Mouse (Mus musculus): ENCODE measurements around the gene Aph1c. TPM values are rescaled to one million over a fixed set of nuclear protein-coding genes. Genes with fewer than 3 reads are reported as not detected.

Aph1c gene
- polyA plus RNA-seq (2015; fragmentation: Nextera tagmentation; extraction: Ambion mirVana), result 4.0 and 5.2 TPM in 2 replicates

DNA sequence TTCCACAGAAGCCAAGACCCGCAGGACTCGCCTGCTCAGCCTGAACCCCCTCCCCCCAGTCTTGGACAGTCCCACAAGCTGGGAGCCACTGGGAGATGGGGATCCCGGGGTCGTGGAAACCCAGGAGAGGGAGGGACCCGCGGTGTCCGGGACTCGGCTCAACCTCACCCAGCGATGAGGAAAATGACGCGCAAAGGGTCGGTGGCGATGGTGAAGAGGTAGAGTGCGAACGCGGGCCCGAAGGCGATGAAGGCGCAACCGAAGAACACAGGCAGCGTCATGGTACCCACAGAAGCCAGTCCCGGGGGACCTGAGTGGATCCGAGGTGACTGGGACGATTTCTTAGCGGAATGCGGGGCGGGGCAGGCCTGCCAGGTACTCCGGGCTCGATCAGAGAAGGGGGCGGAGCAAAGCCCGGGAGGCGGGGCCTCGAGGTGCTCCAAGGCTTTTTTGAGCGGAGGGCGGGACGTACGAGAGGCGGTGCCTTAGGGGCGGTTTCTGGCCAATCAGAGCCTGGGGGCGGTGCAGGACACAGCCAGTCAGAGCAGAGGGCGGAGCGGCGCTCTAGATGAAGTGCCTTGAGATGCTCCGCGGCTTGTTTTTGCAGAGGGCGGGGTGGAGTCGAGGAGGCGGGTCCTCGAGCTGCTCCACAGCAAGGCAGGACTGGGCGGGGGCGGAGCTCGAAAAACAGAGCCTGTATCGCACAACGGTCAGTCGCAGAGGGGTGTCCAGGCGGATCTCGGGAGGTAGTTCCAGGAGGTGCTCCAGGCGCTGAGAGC, at the start of gene Aph1c:
Gene Aph1c, minus strand, starts transcription at position 409 of the 779 bp plus-strand sequence.
- H3K36me3 ChIP-seq (ENCODE audit: control insufficient read depth, insufficient read depth, low read length), result no peaks in the 10 kb centered on the region
- H3K27me3 ChIP-seq (ENCODE audit: control insufficient read depth, insufficient read depth, low read length), result no peaks in the 10 kb centered on the region
- H3K4me2 ChIP-seq (ENCODE audit: low read depth, low read length), result peak within 1 kb of the TSS; percentile 100
- H3K9ac ChIP-seq (ENCODE audit: low read length), result peak within 1 kb of the TSS; percentile 73
- H3K27ac ChIP-seq (ENCODE audit: low read length), result no peak within 1 kb of the TSS
- ATAC-seq (ENCODE audit: insufficient read depth, low FRiP score), result peak; percentile 100
- 0 out of 2 replicates have a peak, but pooled peaks cover 6% of the 10 kb centered on the region for H3K4me1 ChIP-seq (ENCODE audit: control insufficient read depth, insufficient read depth, low read length)
- peak within 1 kb of the TSS; percentile 77 for H3K4me3 ChIP-seq (replicated peaks; ENCODE audit: low read length)
- under 1% methylated on average over 58 of the region's 58 CpGs for WGBS
- H3K9me3 ChIP-seq (replicated peaks; ENCODE audit: control insufficient read depth, low read length), result no peaks in the 10 kb centered on the region

DNA sequence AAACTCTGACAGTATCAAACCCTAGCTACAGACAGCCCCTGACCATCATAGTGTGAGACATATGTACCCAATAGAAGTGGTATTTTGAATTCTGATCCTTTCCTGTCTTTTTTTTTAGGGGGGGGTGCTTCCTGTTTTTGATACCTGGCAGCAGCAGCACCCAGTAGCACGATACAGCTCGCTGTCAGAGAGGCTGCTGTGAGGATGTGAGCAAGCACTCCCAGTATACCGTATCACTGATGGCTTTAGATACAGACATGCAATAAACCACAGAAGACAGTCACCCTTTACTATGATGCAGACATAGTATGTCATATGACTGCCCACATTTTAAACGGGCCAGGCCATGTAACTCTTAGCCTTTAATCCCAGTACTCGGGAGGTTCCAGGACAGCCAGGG, 49.0 kb upstream of the Aph1c start:
- Histone ChIP-seq H3K4me3 (replicated peaks; ENCODE audit: low read length) (no peak overlapping the region), H3K36me3 (ENCODE audit: control insufficient read depth, insufficient read depth, low read length) (no peaks in the 10 kb centered on the region), H3K9me3 (replicated peaks; ENCODE audit: control insufficient read depth, low read length) (no peaks in the 10 kb centered on the region), H3K4me1 (ENCODE audit: control insufficient read depth, insufficient read depth, low read length) (peaks cover 21% of the 10 kb centered on the region; the same call in 1 of the 2 replicates), H3K9ac (ENCODE audit: low read length) (no peak overlapping the region), H3K4me2 (ENCODE audit: low read depth, low read length) (no peak overlapping the region), H3K27me3 (ENCODE audit: control insufficient read depth, insufficient read depth, low read length) (no peaks in the 10 kb centered on the region), H3K27ac (ENCODE audit: low read length) (no peak overlapping the region)
- 78% methylated on average over 5 of the region's 5 CpGs for WGBS
- ATAC-seq (ENCODE audit: insufficient read depth, low FRiP score), result no peak

DNA sequence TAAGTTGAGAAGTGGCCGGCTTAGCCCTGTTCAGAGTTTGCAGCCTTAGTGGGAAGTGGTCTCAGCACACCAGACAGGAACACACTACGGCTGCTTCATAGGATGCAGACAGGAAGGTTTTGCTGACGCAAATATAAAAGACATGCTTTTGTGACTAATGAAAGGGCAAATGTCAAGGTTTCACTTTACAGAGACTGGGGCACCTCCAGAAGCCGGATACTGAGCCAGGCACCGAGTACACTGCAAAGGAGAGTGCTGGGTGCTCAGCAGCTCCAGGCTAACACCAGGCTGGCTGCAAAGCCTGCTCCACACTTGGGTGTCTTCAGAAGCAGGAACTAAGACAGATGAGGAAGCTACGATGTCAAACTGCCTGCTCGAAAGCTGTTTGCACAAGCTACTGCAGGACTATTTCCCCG, 47.9 kb upstream of the Aph1c start:
- WGBS, result 42% methylated on average over 8 of the region's 8 CpGs
- no peak overlapping the region for H3K9ac ChIP-seq (ENCODE audit: low read length)
- H3K27me3 ChIP-seq (ENCODE audit: control insufficient read depth, insufficient read depth, low read length), result no peaks in the 10 kb centered on the region

DNA sequence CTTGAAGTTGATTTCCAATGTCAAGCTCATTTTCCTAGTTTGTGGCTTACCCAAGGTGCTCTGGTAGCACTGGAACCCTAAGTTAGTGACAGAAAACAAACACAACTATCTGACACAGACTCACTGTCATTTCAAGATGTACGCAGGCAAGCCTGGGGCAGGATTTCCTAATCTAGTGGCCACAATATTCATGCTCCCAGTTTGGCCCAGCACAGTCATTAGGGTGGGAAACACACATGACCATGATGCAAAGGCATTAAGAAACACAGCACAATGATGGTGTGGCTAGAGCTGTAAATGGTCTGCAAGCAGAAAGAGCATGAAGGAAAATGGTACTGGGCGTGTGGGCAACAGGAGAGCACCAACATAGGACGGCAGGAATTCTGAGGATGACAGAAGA, 47.3 kb upstream of the Aph1c start:
- Histone ChIP-seq H3K36me3 (ENCODE audit: control insufficient read depth, insufficient read depth, low read length) (no peaks in the 10 kb centered on the region), H3K9me3 (replicated peaks; ENCODE audit: control insufficient read depth, low read length) (no peaks in the 10 kb centered on the region), H3K4me3 (replicated peaks; ENCODE audit: low read length) (no peak overlapping the region), H3K4me1 (ENCODE audit: control insufficient read depth, insufficient read depth, low read length) (0 out of 2 replicates have a peak, but pooled peaks cover 11% of the 10 kb centered on the region), H3K9ac (ENCODE audit: low read length) (no peak overlapping the region), H3K27me3 (ENCODE audit: control insufficient read depth, insufficient read depth, low read length) (no peaks in the 10 kb centered on the region), H3K4me2 (ENCODE audit: low read depth, low read length) (no peak overlapping the region), H3K27ac (ENCODE audit: low read length) (no peak overlapping the region)
- no peak for ATAC-seq (ENCODE audit: insufficient read depth, low FRiP score)
- WGBS, result 76% methylated on average over 3 of the region's 3 CpGs

More for the DNA sequence above, 47.9 kb upstream of the Aph1c start:
- no peak overlapping the region for H3K4me2 ChIP-seq (ENCODE audit: low read depth, low read length)
- H3K27ac ChIP-seq (ENCODE audit: low read length), result no peak overlapping the region
- no peak overlapping the region for H3K4me3 ChIP-seq (replicated peaks; ENCODE audit: low read length)
- no peaks in the 10 kb centered on the region for H3K9me3 ChIP-seq (replicated peaks; ENCODE audit: control insufficient read depth, low read length)
- H3K36me3 ChIP-seq (ENCODE audit: control insufficient read depth, insufficient read depth, low read length), result no peaks in the 10 kb centered on the region
- ATAC-seq (ENCODE audit: insufficient read depth, low FRiP score), result no peak
- 0 out of 2 replicates have a peak, but pooled peaks cover 14% of the 10 kb centered on the region for H3K4me1 ChIP-seq (ENCODE audit: control insufficient read depth, insufficient read depth, low read length)

DNA sequence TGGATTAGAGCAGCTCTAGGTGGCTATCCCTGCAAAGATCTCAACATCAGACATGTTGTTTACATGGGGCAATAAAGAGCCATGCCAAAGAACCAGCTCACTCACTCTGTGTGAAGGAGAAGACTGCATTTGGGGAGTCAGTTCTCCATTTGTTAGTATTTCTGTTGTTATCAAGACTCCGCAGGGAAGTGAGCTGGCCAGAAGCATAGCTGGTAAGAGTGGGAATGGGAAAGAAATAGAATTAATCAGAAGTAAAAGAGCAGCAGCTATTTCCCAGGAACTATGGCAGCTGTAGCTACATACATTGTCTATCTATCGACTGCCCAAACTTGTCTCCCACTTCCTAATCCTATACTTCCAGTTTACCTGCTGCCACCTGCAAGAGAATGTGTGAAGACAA, 46.2 kb upstream of the Aph1c start:
- H3K27ac ChIP-seq (ENCODE audit: low read length), result no peak overlapping the region
- H3K4me3 ChIP-seq (replicated peaks; ENCODE audit: low read length), result no peak overlapping the region
- ATAC-seq (ENCODE audit: insufficient read depth, low FRiP score), result no peak
- WGBS, result 80% methylated on average over 2 of the region's 2 CpGs
- H3K4me2 ChIP-seq (ENCODE audit: low read depth, low read length), result no peak overlapping the region
- no peaks in the 10 kb centered on the region for H3K9me3 ChIP-seq (replicated peaks; ENCODE audit: control insufficient read depth, low read length)
- H3K9ac ChIP-seq (ENCODE audit: low read length), result no peak overlapping the region
- H3K27me3 ChIP-seq (ENCODE audit: control insufficient read depth, insufficient read depth, low read length), result no peaks in the 10 kb centered on the region
- no peaks in the 10 kb centered on the region for H3K36me3 ChIP-seq (ENCODE audit: control insufficient read depth, insufficient read depth, low read length)
- 0 out of 2 replicates have a peak, but pooled peaks cover 3% of the 10 kb centered on the region for H3K4me1 ChIP-seq (ENCODE audit: control insufficient read depth, insufficient read depth, low read length)

DNA sequence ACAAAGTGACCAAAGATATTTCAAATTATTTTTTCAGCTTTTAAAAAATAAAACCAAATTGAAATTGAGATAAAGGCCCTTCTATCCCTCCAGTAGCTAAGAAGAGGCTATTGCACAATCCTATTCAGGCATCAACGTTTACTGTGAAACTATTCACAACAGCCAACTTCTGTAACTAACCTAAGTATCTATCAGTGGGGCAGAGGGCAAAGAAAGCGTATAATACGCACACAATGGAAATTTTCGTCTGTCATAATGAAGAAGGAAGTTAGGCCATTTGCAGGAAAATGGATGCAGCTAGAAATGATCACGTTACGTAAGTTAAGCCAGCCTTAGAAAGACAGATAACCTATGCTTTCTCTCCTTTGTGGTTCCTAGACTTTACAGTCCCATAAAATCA, 45.0 kb upstream of the Aph1c start:
- no peaks in the 10 kb centered on the region for H3K27me3 ChIP-seq (ENCODE audit: control insufficient read depth, insufficient read depth, low read length)
- 75% methylated on average over 6 of the region's 6 CpGs for WGBS
- H3K9ac ChIP-seq (ENCODE audit: low read length), result no peak overlapping the region

DNA sequence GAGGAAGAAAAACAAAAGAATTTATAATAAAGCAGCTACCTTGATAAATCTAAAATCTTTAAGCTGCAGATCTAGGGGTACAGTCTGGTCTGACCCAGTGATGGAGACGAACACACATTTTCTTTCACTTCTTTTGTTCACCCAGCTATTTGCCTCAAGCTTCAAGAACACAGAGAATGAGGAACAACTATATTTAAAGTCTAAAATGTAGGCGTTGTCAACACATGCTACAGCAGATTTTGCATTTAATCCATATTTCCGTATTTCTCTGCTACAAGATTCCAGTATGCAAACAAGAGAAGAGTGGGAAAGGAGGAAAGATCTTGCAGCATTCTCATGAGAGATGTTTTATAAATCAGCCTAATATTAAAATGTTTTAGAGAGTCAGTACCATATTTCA, 44.4 kb upstream of the Aph1c start:
- WGBS, result 90% methylated on average over 3 of the region's 3 CpGs
- H3K4me3 ChIP-seq (replicated peaks; ENCODE audit: low read length), result no peak overlapping the region

More for the DNA sequence above, 45.0 kb upstream of the Aph1c start:
- Histone ChIP-seq H3K9me3 (replicated peaks; ENCODE audit: control insufficient read depth, low read length) (no peaks in the 10 kb centered on the region; the same call in 1 of the 2 replicates), H3K4me1 (ENCODE audit: control insufficient read depth, insufficient read depth, low read length) (0 out of 2 replicates have a peak, but pooled peaks cover 3% of the 10 kb centered on the region), H3K36me3 (ENCODE audit: control insufficient read depth, insufficient read depth, low read length) (no peaks in the 10 kb centered on the region), H3K27ac (ENCODE audit: low read length) (no peak overlapping the region), H3K4me2 (ENCODE audit: low read depth, low read length) (no peak overlapping the region), H3K4me3 (replicated peaks; ENCODE audit: low read length) (no peak overlapping the region)
- ATAC-seq (ENCODE audit: insufficient read depth, low FRiP score), result no peak

DNA sequence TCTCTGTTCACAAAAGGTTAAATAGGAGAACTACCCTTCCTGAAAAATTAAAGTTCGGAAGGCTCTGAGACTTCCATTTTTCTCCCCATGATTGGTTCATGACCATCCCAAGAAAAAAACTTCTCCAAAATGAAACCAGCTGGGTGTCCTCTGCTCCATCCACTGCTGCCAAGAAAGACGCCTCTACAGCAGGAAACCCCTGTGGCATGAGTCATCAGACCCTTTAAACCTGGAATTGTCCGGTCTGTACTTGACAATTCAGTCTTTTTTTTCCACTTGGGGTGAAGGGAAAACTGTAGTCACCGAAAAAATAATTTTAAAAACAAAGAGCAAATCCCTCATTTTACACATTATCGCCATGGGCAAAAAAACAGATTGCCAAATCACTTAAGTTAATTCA, 42.1 kb upstream of the Aph1c start:
- WGBS, result 53% methylated on average over 5 of the region's 5 CpGs
- Histone ChIP-seq H3K4me1 (ENCODE audit: control insufficient read depth, insufficient read depth, low read length) (peaks cover 6% of the 10 kb centered on the region; the same call in 1 of the 2 replicates), H3K9me3 (replicated peaks; ENCODE audit: control insufficient read depth, low read length) (no peaks in the 10 kb centered on the region; the same call in 1 of the 2 replicates), H3K4me2 (ENCODE audit: low read depth, low read length) (no peak overlapping the region), H3K36me3 (ENCODE audit: control insufficient read depth, insufficient read depth, low read length) (no peaks in the 10 kb centered on the region), H3K27ac (ENCODE audit: low read length) (no peak overlapping the region), H3K4me3 (replicated peaks; ENCODE audit: low read length) (no peak overlapping the region), H3K9ac (ENCODE audit: low read length) (no peak overlapping the region), H3K27me3 (ENCODE audit: control insufficient read depth, insufficient read depth, low read length) (no peaks in the 10 kb centered on the region)
- no peak for ATAC-seq (ENCODE audit: insufficient read depth, low FRiP score)

More for the DNA sequence above, 44.4 kb upstream of the Aph1c start:
- ATAC-seq (ENCODE audit: insufficient read depth, low FRiP score), result no peak
- H3K4me2 ChIP-seq (ENCODE audit: low read depth, low read length), result no peak overlapping the region
- H3K4me1 ChIP-seq (ENCODE audit: control insufficient read depth, insufficient read depth, low read length), result 0 out of 2 replicates have a peak, but pooled peaks cover 3% of the 10 kb centered on the region
- no peaks in the 10 kb centered on the region for H3K27me3 ChIP-seq (ENCODE audit: control insufficient read depth, insufficient read depth, low read length)
- no peak overlapping the region for H3K9ac ChIP-seq (ENCODE audit: low read length)
- H3K27ac ChIP-seq (ENCODE audit: low read length), result no peak overlapping the region
- H3K36me3 ChIP-seq (ENCODE audit: control insufficient read depth, insufficient read depth, low read length), result no peaks in the 10 kb centered on the region
- H3K9me3 ChIP-seq (replicated peaks; ENCODE audit: control insufficient read depth, low read length), result no peaks in the 10 kb centered on the region; the same call in 1 of the 2 replicates

DNA sequence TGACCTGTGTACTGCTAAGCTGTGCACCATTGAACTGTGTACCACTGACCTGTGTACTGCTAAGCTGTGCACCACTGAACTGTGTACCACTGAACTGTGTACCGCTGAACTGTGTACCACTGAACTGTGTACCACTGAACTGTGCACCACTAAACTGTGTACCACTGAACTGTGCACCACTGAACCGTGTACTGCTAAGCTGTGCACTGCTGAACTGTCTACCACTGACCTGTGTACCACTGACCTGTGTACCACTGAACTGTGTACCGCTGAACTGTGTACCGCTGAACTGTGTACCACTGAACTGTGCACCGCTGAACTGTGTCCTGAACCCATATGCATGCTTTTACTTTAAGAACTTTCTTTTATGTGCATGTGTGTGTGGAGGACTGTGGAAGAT, 39.8 kb upstream of the Aph1c start:
- Histone ChIP-seq H3K9ac (ENCODE audit: low read length) (no peak overlapping the region), H3K4me1 (ENCODE audit: control insufficient read depth, insufficient read depth, low read length) (peaks cover 6% of the 10 kb centered on the region; the same call in 1 of the 2 replicates), H3K4me2 (ENCODE audit: low read depth, low read length) (no peak overlapping the region), H3K36me3 (ENCODE audit: control insufficient read depth, insufficient read depth, low read length) (no peaks in the 10 kb centered on the region), H3K27me3 (ENCODE audit: control insufficient read depth, insufficient read depth, low read length) (no peaks in the 10 kb centered on the region), H3K27ac (ENCODE audit: low read length) (no peak overlapping the region), H3K9me3 (replicated peaks; ENCODE audit: control insufficient read depth, low read length) (no peaks in the 10 kb centered on the region; the same call in 1 of the 2 replicates), H3K4me3 (replicated peaks; ENCODE audit: low read length) (no peak overlapping the region)
- WGBS, result 94% methylated on average over 5 of the region's 5 CpGs
- ATAC-seq (ENCODE audit: insufficient read depth, low FRiP score), result no peak
